Mouse (Mus musculus): ENCODE measurements around the gene Dcpp2. TPM values are rescaled to one million over a fixed set of nuclear protein-coding genes. Genes with fewer than 3 reads are reported as not detected.
"Not testable (repeated sequence)": the region's sequence is repeated elsewhere in the genome, so short reads cannot be mapped to it uniquely, and the experiment has no call there.

Dcpp2 gene
- polyA plus RNA-seq, 1 experiment from 2014 or later = not detected

- 84% methylated on average over 2 of the region's 2 CpGs for WGBS
- H3K9me3 ChIP-seq (ENCODE audit: control insufficient read depth, low read length) = no peaks in the 10 kb centered on the region
- H3K4me3 ChIP-seq (ENCODE audit: low read length) = no peak overlapping the region
- H3K36me3 ChIP-seq (ENCODE audit: control insufficient read depth, insufficient read depth, low read length) = no peaks in the 10 kb centered on the region
- H3K27ac ChIP-seq (ENCODE audit: low read depth, low read length) = no peak overlapping the region
- H3K9ac ChIP-seq (ENCODE audit: low read depth, low read length) = no peak overlapping the region
- no peak for ATAC-seq (ENCODE audit: low FRiP score, low TSS enrichment)
- H3K4me1 ChIP-seq (ENCODE audit: control insufficient read depth, insufficient read depth, low read length) = no peaks in the 10 kb centered on the region
- H3K4me2 ChIP-seq (replicated peaks; ENCODE audit: low read depth, low read length) = no peak overlapping the region
- no peaks in the 10 kb centered on the region for H3K27me3 ChIP-seq (ENCODE audit: control insufficient read depth, insufficient read depth, low read length)
These were observed 3.5 kb upstream of the Dcpp2 start for GRCm38 (mm10) chr17:23877166-23877565.

- H3K4me1 ChIP-seq (ENCODE audit: control insufficient read depth, insufficient read depth, low read length); H3K36me3 ChIP-seq (ENCODE audit: control insufficient read depth, insufficient read depth, low read length); H3K4me2 ChIP-seq (replicated peaks; ENCODE audit: low read depth, low read length); ATAC-seq (ENCODE audit: low FRiP score, low TSS enrichment); H3K9me3 ChIP-seq (ENCODE audit: control insufficient read depth, low read length); H3K27me3 ChIP-seq (ENCODE audit: control insufficient read depth, insufficient read depth, low read length); H3K4me3 ChIP-seq (ENCODE audit: low read length); H3K9ac ChIP-seq (ENCODE audit: low read depth, low read length); H3K27ac ChIP-seq (ENCODE audit: low read depth, low read length): not testable (repeated sequence)
- WGBS = 72% methylated on average over 3 of the region's 4 CpGs
These were observed 36.5 kb downstream of the Dcpp2 start, which contains the start of gene Dcpp3 for GRCm38 (mm10) chr17:23917158-23917557. TSS of gene Dcpp3 (plus strand) at chr17:23917458.

GRCm38 (mm10) chr17:23924531-23925007 lies 43.9 kb downstream of the Dcpp2 start:
- peak overlapping the region; percentile 90 for H3K27ac ChIP-seq (ENCODE audit: low read depth, low read length)
- H3K9ac ChIP-seq (ENCODE audit: low read depth, low read length) = peak overlapping the region; percentile 56
- peak overlapping the region; percentile 38 for H3K4me3 ChIP-seq (ENCODE audit: low read length)
- no peaks in the 10 kb centered on the region for H3K27me3 ChIP-seq (ENCODE audit: control insufficient read depth, insufficient read depth, low read length)
- H3K36me3 ChIP-seq (ENCODE audit: control insufficient read depth, insufficient read depth, low read length) = no peaks in the 10 kb centered on the region
- H3K4me1 ChIP-seq (ENCODE audit: control insufficient read depth, insufficient read depth, low read length) = peaks cover 3% of the 10 kb centered on the region; the same call in 1 of the 2 replicates
- H3K4me2 ChIP-seq (replicated peaks; ENCODE audit: low read depth, low read length) = peak overlapping the region; percentile 57
- ATAC-seq (ENCODE audit: low FRiP score, low TSS enrichment) = peak; percentile 99
- no peaks in the 10 kb centered on the region for H3K9me3 ChIP-seq (ENCODE audit: control insufficient read depth, low read length)
- WGBS = under 1% methylated on average over 29 of the region's 29 CpGs

GRCm38 (mm10) chr17:23925090-23925493 lies 44.4 kb downstream of the Dcpp2 start:
- Histone ChIP-seq H3K9ac (ENCODE audit: low read depth, low read length) (peak overlapping the region; percentile 56), H3K4me3 (ENCODE audit: low read length) (peak overlapping the region; percentile 38), H3K27me3 (ENCODE audit: control insufficient read depth, insufficient read depth, low read length) (no peaks in the 10 kb centered on the region), H3K4me1 (ENCODE audit: control insufficient read depth, insufficient read depth, low read length) (peaks cover 3% of the 10 kb centered on the region; the same call in 1 of the 2 replicates), H3K9me3 (ENCODE audit: control insufficient read depth, low read length) (no peaks in the 10 kb centered on the region), H3K27ac (ENCODE audit: low read depth, low read length) (peak overlapping the region; percentile 90), H3K4me2 (replicated peaks; ENCODE audit: low read depth, low read length) (peak overlapping the region; percentile 57), H3K36me3 (ENCODE audit: control insufficient read depth, insufficient read depth, low read length) (no peaks in the 10 kb centered on the region)
- WGBS = 0% methylated on average over 14 of the region's 14 CpGs
- peak; percentile 79 for ATAC-seq (ENCODE audit: low FRiP score, low TSS enrichment)

- no peak overlapping the region for H3K4me3 ChIP-seq (ENCODE audit: low read length)
- H3K4me1 ChIP-seq (ENCODE audit: control insufficient read depth, insufficient read depth, low read length) = no peaks in the 10 kb centered on the region
- no peaks in the 10 kb centered on the region for H3K9me3 ChIP-seq (ENCODE audit: control insufficient read depth, low read length)
- H3K4me2 ChIP-seq (replicated peaks; ENCODE audit: low read depth, low read length) = no peak overlapping the region
- no peaks in the 10 kb centered on the region for H3K36me3 ChIP-seq (ENCODE audit: control insufficient read depth, insufficient read depth, low read length)
- no peak for ATAC-seq (ENCODE audit: low FRiP score, low TSS enrichment)
- WGBS = 79% methylated on average over 5 of the region's 5 CpGs
- H3K27me3 ChIP-seq (ENCODE audit: control insufficient read depth, insufficient read depth, low read length) = no peaks in the 10 kb centered on the region
- no peak overlapping the region for H3K9ac ChIP-seq (ENCODE audit: low read depth, low read length)
- no peak overlapping the region for H3K27ac ChIP-seq (ENCODE audit: low read depth, low read length)
These were observed 50.5 kb downstream of the Dcpp2 start for GRCm38 (mm10) chr17:23931157-23931556.

- no peak within 1 kb of the TSS for H3K9ac ChIP-seq (ENCODE audit: low read depth, low read length)
- no peaks in the 10 kb centered on the region for H3K36me3 ChIP-seq (ENCODE audit: control insufficient read depth, insufficient read depth, low read length)
- no peaks in the 10 kb centered on the region for H3K27me3 ChIP-seq (ENCODE audit: control insufficient read depth, insufficient read depth, low read length)
- H3K4me1 ChIP-seq (ENCODE audit: control insufficient read depth, insufficient read depth, low read length) = no peaks in the 10 kb centered on the region
- ATAC-seq (ENCODE audit: low FRiP score, low TSS enrichment) = no peak
- H3K4me2 ChIP-seq (replicated peaks; ENCODE audit: low read depth, low read length) = no peak within 1 kb of the TSS
- no peaks in the 10 kb centered on the region for H3K9me3 ChIP-seq (ENCODE audit: control insufficient read depth, low read length)
- no peak within 1 kb of the TSS for H3K27ac ChIP-seq (ENCODE audit: low read depth, low read length)
- no peak within 1 kb of the TSS for H3K4me3 ChIP-seq (ENCODE audit: low read length)
These were observed 60.7 kb downstream of the Dcpp2 start, which contains the start of gene Sbp for GRCm38 (mm10) chr17:23941372-23941771. TSS of gene Sbp (plus strand) at chr17:23941672.

GRCm38 (mm10) chr17:23947486-23947885 lies 66.8 kb downstream of the Dcpp2 start:
- ATAC-seq (ENCODE audit: low FRiP score, low TSS enrichment); H3K9me3 ChIP-seq (ENCODE audit: control insufficient read depth, low read length): not testable (repeated sequence)

GRCm38 (mm10) chr17:23949068-23949467 lies 68.4 kb downstream of the Dcpp2 start:
- Histone ChIP-seq H3K4me2 (replicated peaks; ENCODE audit: low read depth, low read length) (no peak overlapping the region), H3K27ac (ENCODE audit: low read depth, low read length) (no peak overlapping the region), H3K9me3 (ENCODE audit: control insufficient read depth, low read length) (no peaks in the 10 kb centered on the region), H3K36me3 (ENCODE audit: control insufficient read depth, insufficient read depth, low read length) (no peaks in the 10 kb centered on the region), H3K27me3 (ENCODE audit: control insufficient read depth, insufficient read depth, low read length) (no peaks in the 10 kb centered on the region), H3K4me3 (ENCODE audit: low read length) (no peak overlapping the region), H3K4me1 (ENCODE audit: control insufficient read depth, insufficient read depth, low read length) (no peaks in the 10 kb centered on the region), H3K9ac (ENCODE audit: low read depth, low read length) (no peak overlapping the region)
- no peak for ATAC-seq (ENCODE audit: low FRiP score, low TSS enrichment)
- WGBS = 71% methylated on average over 2 of the region's 2 CpGs

More at GRCm38 (mm10) chr17:23947486-23947885, 66.8 kb downstream of the Dcpp2 start:
- H3K9ac ChIP-seq (ENCODE audit: low read depth, low read length); H3K27me3 ChIP-seq (ENCODE audit: control insufficient read depth, insufficient read depth, low read length); H3K4me1 ChIP-seq (ENCODE audit: control insufficient read depth, insufficient read depth, low read length); H3K4me3 ChIP-seq (ENCODE audit: low read length); H3K4me2 ChIP-seq (replicated peaks; ENCODE audit: low read depth, low read length); H3K36me3 ChIP-seq (ENCODE audit: control insufficient read depth, insufficient read depth, low read length); H3K27ac ChIP-seq (ENCODE audit: low read depth, low read length): not testable (repeated sequence)
- 81% methylated on average over 4 of the region's 4 CpGs for WGBS

All from kidney, embryonic 14.5 days (tissue).